Mouse (Mus musculus) hematopoietic stem cell, adult 5-6 weeks (primary cell): ENCODE measurements at regions not wholly inside any gene's neighbourhood (a gene's known extent, or its start where the extent isn't known, plus 50 kb on each side); places are given as distances from the start of the nearest gene placed in this dataset.
A peak's percentile ranks its signal among the peaks of the same experiment; 100 is the strongest.

Experiments used
- ATAC-seq, 2 experiments: fragments of 125-278 bp in 1 of 2; replicated peaks in 1 of 2; 2 replicates each; pipeline ENCODE4 v1.8.0; 2016 to 2017; ENCODE audit warnings: inconsistent platforms in 2 of 2, mild to moderate bottlenecking in 2 of 2, moderate number of reproducible peaks in 2 of 2, low read depth in 1 of 2, moderate TSS enrichment in 1 of 2; ENCODE audit not compliant: low FRiP score in 2 of 2, poor library complexity in 2 of 2, severe bottlenecking in 2 of 2, insufficient read depth in 1 of 2, low TSS enrichment in 1 of 2

- no peak for ATAC-seq
Measured at GRCm38 (mm10) chr14:97489427-97490347, 679.9 kb downstream of the Dach1 start.

GRCm38 (mm10) chr14:97478236-97478635, 691.3 kb downstream of the Dach1 start:
- no peak for ATAC-seq

GRCm38 (mm10) chr14:97450525-97451235, 718.9 kb downstream of the Dach1 start:
- no peak for ATAC-seq

- ATAC-seq: no peak
Measured at GRCm38 (mm10) chr14:97448617-97449016, 720.9 kb downstream of the Dach1 start.

GRCm38 (mm10) chr14:97446793-97447192, 722.8 kb downstream of the Dach1 start:
- ATAC-seq: peak; percentile 51 to 83; a peak in 3 of 4 replicates

GRCm38 (mm10) chr14:97440326-97440725, 729.2 kb downstream of the Dach1 start:
- no peak for ATAC-seq

GRCm38 (mm10) chr14:97435453-97436233, 733.9 kb downstream of the Dach1 start:
- peak; percentile 42 to 59; a peak in 2 of 4 replicates for ATAC-seq

GRCm38 (mm10) chr14:97431221-97431620, 738.3 kb downstream of the Dach1 start:
- ATAC-seq: no peak

- ATAC-seq: no peak
Measured at GRCm38 (mm10) chr14:97403176-97403795, 766.3 kb downstream of the Dach1 start.

GRCm38 (mm10) chr14:97396385-97396784, 773.2 kb downstream of the Dach1 start:
- no peak for ATAC-seq

- ATAC-seq: no peak
Measured at GRCm38 (mm10) chr14:97395750-97396377, 773.7 kb downstream of the Dach1 start.

- ATAC-seq: no peak
Measured at GRCm38 (mm10) chr14:97389005-97389404, 780.6 kb downstream of the Dach1 start.

- ATAC-seq: no peak
Measured at GRCm38 (mm10) chr14:97380131-97380530, 789.4 kb downstream of the Dach1 start.

- ATAC-seq: no peak
Measured at GRCm38 (mm10) chr14:97356915-97357314, 812.6 kb downstream of the Dach1 start.

GRCm38 (mm10) chr14:97347970-97348369, 821.6 kb downstream of the Dach1 start:
- ATAC-seq: peak; percentile 82 to 89

- ATAC-seq: no peak
Measured at GRCm38 (mm10) chr14:97331388-97331787, 812.5 kb upstream of the Klhl1 start.

- ATAC-seq: no peak
Measured at GRCm38 (mm10) chr14:97329979-97330378, 811.1 kb upstream of the Klhl1 start.
